Mouse (Mus musculus): Measurements from ENCODE around the gene Swap70. TPM values are rescaled to one million over a fixed set of nuclear protein-coding genes. Genes with fewer than 3 reads are reported as not detected.

Swap70 gene
- polyA plus RNA-seq (2015; fragmentation: Nextera tagmentation; extraction: Ambion mirVana), result 23.3 and 26.0 TPM in 2 replicates

GRCm38 (mm10) chr7:110221586-110222481 lies at the start of gene Swap70:
Gene Swap70, plus strand, starts transcription at chr7:110221711.
- H3K4me1 ChIP-seq (replicated peaks; ENCODE audit: insufficient read depth, low read length), result no peaks in the 10 kb centered on the region
- H3K27me3 ChIP-seq (ENCODE audit: insufficient read depth, low read length), result no peaks in the 10 kb centered on the region
- DNase-seq (ENCODE audit: low spot score) (peak; percentile 97), ATAC-seq (replicated peaks; ENCODE audit: low FRiP score, low read depth) (peak; percentile 99)
- peak; percentile 57 for TF ChIP-seq CTCF (IDR thresholded peaks at IDR 0.05; ENCODE audit: low read depth)
- H3K9me3 ChIP-seq (replicated peaks; ENCODE audit: low read length), result no peaks in the 10 kb centered on the region
- under 1% methylated on average over 73 of the region's 73 CpGs for WGBS
- H3K9ac ChIP-seq (ENCODE audit: low read depth, low read length), result peak within 1 kb of the TSS; percentile 94
- peak within 1 kb of the TSS; percentile 95 for H3K27ac ChIP-seq
- peak within 1 kb of the TSS; percentile 94 for H3K4me3 ChIP-seq (replicated peaks; ENCODE audit: low read depth, low read length)
- peaks cover 3% of the 10 kb centered on the region for H3K36me3 ChIP-seq (ENCODE audit: insufficient read depth, low read length)
- peak within 1 kb of the TSS; percentile 85 for H3K4me2 ChIP-seq (ENCODE audit: low read length)

GRCm38 (mm10) chr7:110179208-110179607 lies 42.3 kb upstream of the Swap70 start:
- Histone ChIP-seq H3K36me3 (ENCODE audit: insufficient read depth, low read length) (no peaks in the 10 kb centered on the region), H3K27ac (no peak overlapping the region), H3K9me3 (replicated peaks; ENCODE audit: low read length) (no peaks in the 10 kb centered on the region), H3K4me3 (replicated peaks; ENCODE audit: low read depth, low read length) (no peak overlapping the region), H3K9ac (ENCODE audit: low read depth, low read length) (no peak overlapping the region), H3K4me1 (replicated peaks; ENCODE audit: insufficient read depth, low read length) (no peaks in the 10 kb centered on the region), H3K4me2 (ENCODE audit: low read length) (no peak overlapping the region), H3K27me3 (ENCODE audit: insufficient read depth, low read length) (no peaks in the 10 kb centered on the region)
- TF ChIP-seq CTCF (IDR thresholded peaks at IDR 0.05; ENCODE audit: low read depth), result no peak
- no peak for ATAC-seq (replicated peaks; ENCODE audit: low FRiP score, low read depth)
- DNase-seq (ENCODE audit: low spot score), result no peak
- 90% methylated on average over 7 of the region's 7 CpGs for WGBS

DNA sequence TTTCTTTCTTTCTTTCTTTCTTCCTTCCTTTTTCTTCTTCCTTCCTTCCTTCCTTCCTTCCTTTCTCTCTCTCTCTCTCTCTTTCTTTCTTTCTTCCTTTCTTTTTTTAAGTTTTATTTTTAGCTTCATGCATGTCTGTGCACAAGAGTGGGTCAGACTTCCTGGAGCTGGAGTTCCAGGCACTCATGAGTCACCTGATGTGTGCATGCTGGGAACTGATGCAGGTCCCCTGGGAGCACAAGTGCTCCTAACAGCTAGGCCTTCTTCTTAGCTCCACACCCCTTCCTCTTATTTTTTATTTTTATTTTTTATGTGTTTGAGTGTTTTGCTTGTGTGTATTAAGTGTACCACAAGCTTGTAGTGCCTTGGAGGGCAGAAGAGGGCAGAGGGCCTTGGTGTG lies 40.9 kb upstream of the Swap70 start:
- H3K4me2 ChIP-seq (ENCODE audit: low read length), result no peak overlapping the region
- no peak overlapping the region for H3K27ac ChIP-seq
- H3K36me3 ChIP-seq (ENCODE audit: insufficient read depth, low read length), result no peaks in the 10 kb centered on the region
- DNase-seq (ENCODE audit: low spot score) (no peak), ATAC-seq (replicated peaks; ENCODE audit: low FRiP score, low read depth) (no peak)
- TF ChIP-seq CTCF (IDR thresholded peaks at IDR 0.05; ENCODE audit: low read depth), result no peak
- H3K9ac ChIP-seq (ENCODE audit: low read depth, low read length), result no peak overlapping the region
- H3K9me3 ChIP-seq (replicated peaks; ENCODE audit: low read length), result no peaks in the 10 kb centered on the region
- H3K4me1 ChIP-seq (replicated peaks; ENCODE audit: insufficient read depth, low read length), result no peaks in the 10 kb centered on the region
- no peak overlapping the region for H3K4me3 ChIP-seq (replicated peaks; ENCODE audit: low read depth, low read length)
- no peaks in the 10 kb centered on the region for H3K27me3 ChIP-seq (ENCODE audit: insufficient read depth, low read length)

DNA sequence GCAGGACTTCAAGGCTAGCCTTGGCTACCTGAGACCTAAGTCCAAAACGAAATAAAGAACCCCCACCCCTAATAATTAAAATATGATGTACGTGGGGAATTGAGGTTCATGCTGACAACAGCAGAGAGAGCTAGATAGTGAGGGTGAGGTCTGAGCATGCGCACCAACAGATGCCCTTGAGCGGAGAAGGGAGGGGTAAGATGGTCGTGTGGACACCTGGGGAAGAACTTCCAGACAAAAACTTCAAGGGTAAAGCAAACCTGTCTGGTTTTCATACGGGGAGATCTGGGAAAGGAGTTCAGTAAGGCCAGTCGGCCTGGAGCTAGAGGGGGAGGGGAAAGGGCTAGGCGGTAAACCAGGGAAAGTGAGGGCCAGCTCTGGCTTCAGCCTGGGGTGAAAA lies 40.1 kb upstream of the Swap70 start:
- Histone ChIP-seq H3K4me3 (replicated peaks; ENCODE audit: low read depth, low read length) (no peak overlapping the region), H3K4me1 (replicated peaks; ENCODE audit: insufficient read depth, low read length) (no peaks in the 10 kb centered on the region), H3K27me3 (ENCODE audit: insufficient read depth, low read length) (no peaks in the 10 kb centered on the region), H3K9me3 (replicated peaks; ENCODE audit: low read length) (no peaks in the 10 kb centered on the region), H3K36me3 (ENCODE audit: insufficient read depth, low read length) (no peaks in the 10 kb centered on the region), H3K27ac (no peak overlapping the region), H3K4me2 (ENCODE audit: low read length) (no peak overlapping the region), H3K9ac (ENCODE audit: low read depth, low read length) (no peak overlapping the region)
- no peak for DNase-seq (ENCODE audit: low spot score)
- TF ChIP-seq CTCF (IDR thresholded peaks at IDR 0.05; ENCODE audit: low read depth), result no peak
- WGBS, result 65% methylated on average over 8 of the region's 8 CpGs
- ATAC-seq (replicated peaks; ENCODE audit: low FRiP score, low read depth), result no peak

DNA sequence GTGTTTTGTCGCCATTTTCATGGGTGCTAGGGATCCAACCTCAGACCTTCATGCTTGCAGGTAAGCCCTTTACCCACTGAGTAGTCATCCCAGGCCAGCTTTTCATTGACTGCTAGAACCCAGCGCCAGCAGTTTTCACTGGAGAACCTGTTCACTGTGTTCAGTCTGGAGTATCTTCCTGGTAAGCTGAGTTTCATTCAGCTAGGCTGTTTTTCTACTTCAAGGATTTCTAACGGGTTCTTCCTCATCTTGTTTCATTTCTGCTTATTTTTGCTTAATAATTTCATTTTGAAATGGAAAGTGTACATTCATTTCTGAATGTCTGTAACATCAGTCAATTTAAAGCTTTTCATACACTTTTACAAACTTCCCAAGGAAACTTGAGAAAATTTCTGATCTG lies 36.9 kb upstream of the Swap70 start:
- Histone ChIP-seq H3K27me3 (ENCODE audit: insufficient read depth, low read length) (no peaks in the 10 kb centered on the region), H3K9me3 (replicated peaks; ENCODE audit: low read length) (no peaks in the 10 kb centered on the region), H3K4me1 (replicated peaks; ENCODE audit: insufficient read depth, low read length) (no peaks in the 10 kb centered on the region), H3K36me3 (ENCODE audit: insufficient read depth, low read length) (no peaks in the 10 kb centered on the region), H3K4me2 (ENCODE audit: low read length) (no peak overlapping the region), H3K9ac (ENCODE audit: low read depth, low read length) (no peak overlapping the region), H3K4me3 (replicated peaks; ENCODE audit: low read depth, low read length) (no peak overlapping the region), H3K27ac (no peak overlapping the region)
- 91% methylated on average over 3 of the region's 3 CpGs for WGBS
- no peak for ATAC-seq (replicated peaks; ENCODE audit: low FRiP score, low read depth)
- no peak for DNase-seq (ENCODE audit: low spot score)
- no peak for TF ChIP-seq CTCF (IDR thresholded peaks at IDR 0.05; ENCODE audit: low read depth)

DNA sequence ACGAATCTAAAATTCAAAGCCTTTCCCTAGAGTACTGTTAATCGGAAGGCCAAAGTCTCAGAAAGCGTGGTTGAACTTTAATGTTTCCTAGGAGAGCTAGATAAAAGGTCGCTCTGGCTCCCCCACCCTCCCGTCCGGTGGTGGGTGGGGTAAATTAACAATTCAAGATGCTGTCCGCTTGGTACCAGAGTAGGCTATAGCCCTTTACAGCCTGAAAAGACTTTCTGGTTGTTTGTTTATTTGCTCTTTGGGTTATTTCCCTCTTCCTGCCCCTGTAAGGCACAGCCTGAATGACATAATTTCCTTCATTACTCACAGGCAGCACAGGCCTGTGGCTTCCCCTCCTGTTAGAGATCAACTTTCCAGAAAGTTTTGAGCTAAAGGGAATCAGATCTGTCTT lies 31.6 kb upstream of the Swap70 start:
- DNase-seq (ENCODE audit: low spot score), result peak; percentile 61
- no peak for TF ChIP-seq CTCF (IDR thresholded peaks at IDR 0.05; ENCODE audit: low read depth)
- WGBS, result 21% methylated on average over 7 of the region's 7 CpGs

More for the DNA sequence above, 31.6 kb upstream of the Swap70 start:
- peak overlapping the region; percentile 76 for H3K27ac ChIP-seq
- no peak overlapping the region for H3K9ac ChIP-seq (ENCODE audit: low read depth, low read length)
- H3K4me1 ChIP-seq (replicated peaks; ENCODE audit: insufficient read depth, low read length), result no peaks in the 10 kb centered on the region
- H3K27me3 ChIP-seq (ENCODE audit: insufficient read depth, low read length), result no peaks in the 10 kb centered on the region
- no peak; the same call in 1 of the 2 replicates for ATAC-seq (replicated peaks; ENCODE audit: low FRiP score, low read depth)
- no peaks in the 10 kb centered on the region for H3K36me3 ChIP-seq (ENCODE audit: insufficient read depth, low read length)
- no peak overlapping the region for H3K4me3 ChIP-seq (replicated peaks; ENCODE audit: low read depth, low read length)
- no peak overlapping the region for H3K4me2 ChIP-seq (ENCODE audit: low read length)
- no peaks in the 10 kb centered on the region for H3K9me3 ChIP-seq (replicated peaks; ENCODE audit: low read length)

All from kidney, postnatal 0 days (tissue).